Mouse (Mus musculus) kidney, adult 2 months (tissue): ENCODE measurements around the gene Trim27. TPM values are rescaled to one million over a fixed set of nuclear protein-coding genes. Genes with fewer than 3 reads are reported as not detected.

Experiments
- DNase-seq: peaks from one replicate; pipeline ENCODE4 v3.0.0; 2021
- H3K27ac ChIP-seq: fragments of 200-500 bp; 2 replicates; pipeline ENCODE4 v1.5.1; 2012; ENCODE audit warnings: low read depth, low read length, control low read depth, inconsistent platforms; ENCODE audit not compliant: insufficient read depth
- H3K27me3 ChIP-seq: fragments of 200-500 bp; replicated peaks from 2 replicates; pipeline ENCODE4 v1.6.1; 2012; ENCODE audit warnings: mild to moderate bottlenecking, moderate library complexity, low read length, inconsistent platforms; ENCODE audit not compliant: control insufficient read depth, insufficient read depth
- H3K36me3 ChIP-seq: fragments of 200-500 bp; 2 replicates; pipeline ENCODE4 v1.6.1; 2012; ENCODE audit warnings: mild to moderate bottlenecking, moderate library complexity, low read length, inconsistent platforms; ENCODE audit not compliant: control insufficient read depth, insufficient read depth
- H3K4me1 ChIP-seq: fragments of 200-500 bp; 2 replicates; pipeline ENCODE4 v1.6.1; 2011; ENCODE audit warnings: low read length; ENCODE audit not compliant: control insufficient read depth, insufficient read depth
- H3K4me3 ChIP-seq: fragments of 200-500 bp; 2 replicates; pipeline ENCODE4 v1.5.1; 2011; ENCODE audit warnings: mild to moderate bottlenecking, low read depth, low read length, control low read depth; ENCODE audit not compliant: insufficient read depth
- CTCF ChIP-seq: fragments of 200-500 bp; conservative IDR thresholded peaks from 2 replicates; pipeline ENCODE4 v1.5.1; 2011; ENCODE audit warnings: low read depth, mild to moderate bottlenecking, control low read depth, low read length, moderate library complexity, mixed read lengths; ENCODE audit not compliant: insufficient read depth, insufficient read length
- POLR2A ChIP-seq: fragments of 200-500 bp; IDR thresholded peaks from one replicate; pipeline ENCODE4 v1.6.1; 2011; ENCODE audit warnings: low read depth, low read length, control low read depth
- WGBS: fragments of 180-500 bp; shearing (Covaris S2); methylation state at CpG from one replicate; pipeline ENCODE4 v1.1.7; 2018; 5-methylcytosine and 5-hydroxymethylcytosine counted together
- polyA plus RNA-seq: library from polyadenylated mRNA; depleted of rRNA; stranded (reverse); fragments of >200 nt; gene quantifications from 2 replicates; pipeline ENCODE4 v1.2.3, GENCODE M21; 2012

Gene Trim27
- polyA plus RNA-seq, 1 experiment, result 30.2 TPM

DNA sequence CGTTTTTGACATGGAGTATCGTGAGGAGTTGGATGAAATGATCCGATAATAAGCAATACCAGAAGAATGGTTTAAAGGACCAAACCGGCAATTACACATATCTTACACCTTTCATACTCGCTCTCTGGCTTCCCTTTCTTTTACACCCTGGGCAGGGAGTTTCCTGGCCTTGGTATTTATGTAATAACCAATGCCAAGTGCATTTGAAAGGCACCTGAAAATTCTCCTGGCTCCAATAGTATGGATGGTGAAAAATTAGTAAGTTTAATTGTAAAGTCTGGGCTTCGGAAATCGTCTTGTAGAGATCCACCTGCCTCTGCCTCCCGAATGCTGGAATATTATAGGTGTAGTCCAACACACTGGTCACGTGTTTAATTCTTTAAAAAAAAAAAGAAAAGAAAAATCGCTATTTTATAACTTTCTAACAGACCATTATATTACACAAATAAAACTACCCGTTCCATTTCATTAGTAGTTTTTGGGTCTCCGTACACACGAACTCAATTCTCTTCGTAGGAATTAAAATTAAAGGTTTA is 10.1 kb upstream of the Trim27 start:
- peak; percentile 30 for DNase-seq
- WGBS, result 4% methylated on average over 14 of the region's 14 CpGs

DNA sequence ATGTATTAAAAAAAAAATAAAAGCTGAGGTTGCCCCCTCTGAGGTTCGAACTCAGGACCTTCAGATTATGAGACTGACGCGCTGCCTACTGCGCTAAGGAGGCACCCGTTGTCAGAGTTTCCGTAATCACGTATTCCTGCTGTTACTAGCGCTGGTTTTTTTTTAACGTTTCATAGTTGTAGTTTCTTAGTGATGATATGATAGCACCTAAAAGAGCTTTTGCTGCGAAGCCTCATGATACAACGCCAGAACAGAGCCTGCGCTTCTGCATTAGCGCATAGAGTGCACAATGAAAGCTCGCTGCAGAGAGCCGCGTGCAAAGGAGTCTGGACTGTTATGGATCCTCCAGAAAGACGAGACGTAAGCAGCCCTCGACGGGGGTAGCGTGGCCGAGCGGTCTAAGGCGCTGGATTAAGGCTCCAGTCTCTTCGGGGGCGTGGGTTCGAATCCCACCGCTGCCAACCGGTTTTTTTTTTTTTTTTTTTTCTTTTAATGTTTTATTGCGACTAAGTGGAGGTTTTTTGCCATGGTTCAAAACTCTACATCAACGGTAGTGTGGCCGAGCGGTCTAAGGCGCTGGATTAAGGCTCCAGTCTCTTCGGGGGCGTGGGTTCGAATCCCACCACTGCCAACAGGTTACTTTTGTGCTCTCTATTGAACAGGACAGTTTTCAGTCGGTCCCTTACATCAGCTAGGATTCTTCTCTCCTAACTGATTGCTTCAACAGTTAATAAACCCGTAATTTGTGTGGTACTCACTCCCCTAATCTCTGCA is 9.4 kb upstream of the Trim27 start:
- 4% methylated on average over 39 of the region's 39 CpGs for WGBS
- no peak overlapping the region for H3K27ac ChIP-seq

More for the DNA sequence above, 10.1 kb upstream of the Trim27 start:
- no peaks in the 10 kb centered on the region for H3K27me3 ChIP-seq
- H3K4me1 ChIP-seq, result peaks cover 3% of the 10 kb centered on the region; the same call in 1 of the 2 replicates
- TF ChIP-seq CTCF (no peak), POLR2A (no peak)
- peak overlapping the region; percentile 75 for H3K4me3 ChIP-seq
- H3K36me3 ChIP-seq, result no peaks in the 10 kb centered on the region
- H3K27ac ChIP-seq, result no peak overlapping the region

DNA sequence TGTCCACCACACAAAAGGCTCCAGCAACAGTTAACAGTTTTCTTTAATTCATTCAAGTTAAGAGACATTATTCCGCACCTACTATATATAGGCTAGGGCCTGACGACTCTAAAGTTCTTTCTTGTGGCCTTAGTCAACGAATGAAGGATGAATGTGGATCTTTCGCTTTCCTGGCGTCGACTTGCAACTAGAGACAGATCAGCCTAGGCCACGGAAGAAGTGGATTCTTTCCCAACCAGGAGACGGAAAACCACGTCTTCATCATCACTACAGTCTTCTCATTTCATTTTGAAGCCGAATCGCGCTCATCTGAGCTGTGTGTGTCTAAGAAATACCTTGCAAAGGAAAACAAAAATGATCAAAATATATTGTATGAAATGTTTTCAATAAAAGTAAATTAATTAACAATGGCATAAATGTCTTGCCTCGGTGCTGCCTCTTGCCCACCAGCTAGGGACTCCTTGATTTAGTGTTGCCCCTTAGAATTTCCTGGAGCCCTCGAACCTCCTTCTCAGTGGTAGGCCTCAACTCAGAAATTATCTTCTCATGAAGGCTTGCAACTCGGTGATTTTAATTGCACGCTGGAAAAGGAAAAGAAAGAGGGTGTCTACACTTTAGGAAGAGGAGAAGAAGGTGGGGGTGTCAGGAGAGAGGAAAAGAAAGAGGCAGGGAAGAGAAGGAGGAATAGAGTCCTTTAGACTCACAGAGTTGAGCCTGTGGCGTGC is 8.7 kb upstream of the Trim27 start:
- no peak overlapping the region for H3K27ac ChIP-seq
- no peaks in the 10 kb centered on the region for H3K27me3 ChIP-seq
- peaks cover 3% of the 10 kb centered on the region; the same call in 1 of the 2 replicates for H3K4me1 ChIP-seq
- TF ChIP-seq CTCF (no peak), POLR2A (no peak)
- no peak for DNase-seq
- WGBS, result 84% methylated on average over 17 of the region's 17 CpGs
- H3K36me3 ChIP-seq, result no peaks in the 10 kb centered on the region
- H3K4me3 ChIP-seq, result no peak overlapping the region

More for the DNA sequence above, 9.4 kb upstream of the Trim27 start:
- DNase-seq, result peak; percentile 89
- Histone ChIP-seq H3K36me3 (no peaks in the 10 kb centered on the region), H3K4me1 (peaks cover 3% of the 10 kb centered on the region; the same call in 1 of the 2 replicates), H3K27me3 (no peaks in the 10 kb centered on the region), H3K4me3 (peak overlapping the region; percentile 64)
- no peak for TF ChIP-seq POLR2A
- TF ChIP-seq CTCF, result no peak

DNA sequence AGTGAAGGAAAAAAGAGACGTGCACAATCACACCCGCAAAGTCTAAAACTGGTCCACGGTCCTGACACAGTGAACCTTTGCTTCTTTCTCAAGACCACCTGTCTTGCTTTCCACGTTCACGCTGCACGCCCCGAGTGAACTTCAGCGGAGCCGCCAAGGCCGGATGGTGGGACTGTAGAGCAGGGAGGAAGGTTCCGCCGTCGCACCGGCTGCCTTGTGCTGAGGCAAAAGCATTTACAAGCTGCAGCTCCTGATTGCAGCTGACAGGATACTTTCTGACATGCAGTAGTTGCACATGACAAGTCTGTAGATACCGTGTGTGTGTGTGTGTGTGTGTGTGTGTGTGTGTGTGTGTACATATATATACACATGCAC is 8.1 kb upstream of the Trim27 start:
- H3K4me3 ChIP-seq, result no peak overlapping the region
- no peak for TF ChIP-seq CTCF
- no peak overlapping the region for H3K27ac ChIP-seq
- no peaks in the 10 kb centered on the region for H3K36me3 ChIP-seq
- DNase-seq, result no peak
- peaks cover 3% of the 10 kb centered on the region; the same call in 1 of the 2 replicates for H3K4me1 ChIP-seq
- no peaks in the 10 kb centered on the region for H3K27me3 ChIP-seq
- 38% methylated on average over 15 of the region's 15 CpGs for WGBS

DNA sequence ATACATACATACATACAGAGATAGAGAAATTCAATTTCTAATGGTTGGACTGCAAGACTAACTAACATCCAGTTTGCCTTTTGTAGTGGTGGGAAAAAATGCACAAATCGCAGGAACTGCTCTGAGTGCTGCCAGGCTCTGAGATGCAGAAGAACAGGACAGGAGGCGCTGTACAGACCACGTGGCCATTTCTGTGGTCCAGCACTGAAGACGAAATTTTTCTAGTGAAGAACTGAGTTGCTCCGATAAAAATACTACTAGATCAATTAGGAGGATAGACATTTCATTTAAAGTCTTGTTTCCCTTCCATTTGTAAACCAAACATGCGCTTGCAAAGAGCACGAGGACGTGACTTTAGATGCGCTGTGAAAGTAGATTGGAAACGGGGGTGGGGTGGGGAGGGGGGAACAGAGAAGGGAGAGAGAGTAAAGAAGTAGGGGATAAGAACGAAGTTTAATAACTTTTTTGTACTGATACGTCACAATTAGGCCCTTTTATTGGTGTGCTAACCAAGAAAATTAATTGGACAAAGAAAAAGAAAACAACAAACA is 7.6 kb upstream of the Trim27 start:
- H3K27ac ChIP-seq, result no peak overlapping the region

DNA sequence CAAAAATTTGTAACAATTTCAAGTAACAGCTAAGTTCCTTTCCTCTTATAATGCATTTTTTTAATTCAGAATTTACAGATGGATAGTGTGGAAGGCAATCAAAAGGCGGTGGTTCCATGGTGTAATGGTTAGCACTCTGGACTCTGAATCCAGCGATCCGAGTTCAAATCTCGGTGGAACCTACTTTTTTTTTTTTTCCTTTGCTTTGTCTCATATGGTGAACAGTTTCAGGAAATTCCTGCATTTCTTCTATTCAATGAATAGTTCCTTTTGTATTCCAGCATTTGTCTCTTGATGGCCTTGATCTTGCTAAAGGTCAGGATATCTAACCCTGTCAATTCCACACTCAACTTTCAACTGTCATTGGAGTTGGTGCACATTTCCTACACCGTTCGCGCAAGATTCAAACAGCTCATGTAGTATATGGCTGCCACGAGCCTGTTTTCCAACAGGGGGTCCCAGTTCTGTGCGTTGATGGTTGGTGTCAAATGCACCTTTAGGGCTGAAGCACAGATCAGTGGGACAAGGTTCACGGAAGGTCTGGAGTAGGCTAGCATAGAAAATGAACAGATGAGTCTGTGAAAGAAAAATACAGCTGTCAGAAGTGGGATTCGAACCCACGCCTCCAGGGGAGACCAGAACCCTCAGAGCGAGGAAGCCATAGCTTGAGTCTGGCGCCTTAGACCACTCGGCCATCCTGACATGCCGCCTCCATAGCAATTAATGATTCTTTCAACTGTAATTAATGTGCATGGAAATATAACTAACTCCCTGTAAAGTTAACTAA is 6.8 kb upstream of the Trim27 start:
- 2% methylated on average over 16 of the region's 16 CpGs for WGBS
- no peaks in the 10 kb centered on the region for H3K36me3 ChIP-seq
- peaks cover 3% of the 10 kb centered on the region; the same call in 1 of the 2 replicates for H3K4me1 ChIP-seq
- H3K4me3 ChIP-seq, result peak overlapping the region; percentile 64
- TF ChIP-seq CTCF (no peak), POLR2A (no peak)
- H3K27ac ChIP-seq, result peak overlapping the region; percentile 19; the same call in 1 of the 2 replicates
- H3K27me3 ChIP-seq, result no peaks in the 10 kb centered on the region
- peak; percentile 84 for DNase-seq

More for the DNA sequence above, 7.6 kb upstream of the Trim27 start:
- Histone ChIP-seq H3K4me1 (peaks cover 3% of the 10 kb centered on the region; the same call in 1 of the 2 replicates), H3K27me3 (no peaks in the 10 kb centered on the region), H3K36me3 (no peaks in the 10 kb centered on the region), H3K4me3 (peak overlapping the region; percentile 35; the same call in 1 of the 2 replicates)
- TF ChIP-seq CTCF, result peak; percentile 22; the same call in 1 of the 2 replicates
- no peak for TF ChIP-seq POLR2A
- 7% methylated on average over 12 of the region's 12 CpGs for WGBS
- DNase-seq, result peak; percentile 32
